Mouse (Mus musculus) midbrain, embryonic 16.5 days (tissue): Measurements from ENCODE around the gene Fam217b. TPM values are rescaled to one million over a fixed set of nuclear protein-coding genes. Genes with fewer than 3 reads are reported as not detected.

ENCODE experiments used
- ATAC-seq: fragments of 200-750 bp; cut with Nextera tagmentation; 2 replicates; pipeline ENCODE4 v1.8.0; 2017; ENCODE audit warnings: moderate TSS enrichment
- H3K27ac ChIP-seq: fragments of 300-500 bp; sonication (generic); 2 replicates; pipeline ENCODE4 v1.5.1; 2014; ENCODE audit warnings: mild to moderate bottlenecking, low read length, mixed read lengths
- H3K27me3 ChIP-seq: fragments of 300-500 bp; sonication (generic); 2 replicates; pipeline ENCODE4 v1.6.1; 2014; ENCODE audit warnings: low read depth, low read length, mixed read lengths; ENCODE audit not compliant: control insufficient read depth, insufficient read depth
- H3K36me3 ChIP-seq: fragments of 300-500 bp; sonication (generic); 2 replicates; pipeline ENCODE4 v1.6.1; 2014; ENCODE audit warnings: mild to moderate bottlenecking, low read length, moderate library complexity, mixed read lengths; ENCODE audit not compliant: control insufficient read depth, insufficient read depth
- H3K4me1 ChIP-seq: fragments of 300-500 bp; sonication (generic); 2 replicates; pipeline ENCODE4 v1.6.1; 2014; ENCODE audit warnings: mild to moderate bottlenecking, low read length, mixed read lengths; ENCODE audit not compliant: control insufficient read depth, insufficient read depth
- H3K4me2 ChIP-seq: fragments of 300-500 bp; sonication (generic); 2 replicates; pipeline ENCODE4 v1.6.1; 2014; ENCODE audit warnings: mild to moderate bottlenecking, low read length, mixed read lengths
- H3K4me3 ChIP-seq: fragments of 300-500 bp; sonication (generic); 2 replicates; pipeline ENCODE4 v1.5.1; 2014; ENCODE audit warnings: low read depth, mild to moderate bottlenecking, low read length, moderate library complexity, mixed read lengths
- H3K9ac ChIP-seq: fragments of 300-500 bp; sonication (generic); 2 replicates; pipeline ENCODE4 v1.6.1; 2014; ENCODE audit warnings: low read depth, low read length, mixed read lengths
- H3K9me3 ChIP-seq: fragments of 300-500 bp; sonication (generic); replicated peaks from 2 replicates; pipeline ENCODE4 v1.6.1; 2014; ENCODE audit warnings: mild to moderate bottlenecking, low read length, mixed read lengths; ENCODE audit not compliant: control insufficient read depth, poor library complexity, severe bottlenecking
- WGBS: fragments of 180-500 bp; shearing (Covaris S2); extraction: QIAGEN DNeasy Blood & Tissue Kit; methylation state at CpG from one replicate; pipeline ENCODE4 v1.1.7; 2014; 5-methylcytosine and 5-hydroxymethylcytosine counted together
- polyA plus RNA-seq: library from polyadenylated mRNA; unstranded; fragments of >200 nt; fragmentation: Nextera tagmentation; extraction: Ambion mirVana; gene quantifications from 2 replicates; pipeline ENCODE4 v1.2.1, GENCODE M21; 2015

The Fam217b gene
- polyA plus RNA-seq, 1 experiment from 2014 or later: 18.3 TPM

- Histone ChIP-seq H3K27me3 (no peaks in the 10 kb centered on the region), H3K4me2 (no peak overlapping the region), H3K36me3 (no peaks in the 10 kb centered on the region), H3K4me1 (no peaks in the 10 kb centered on the region), H3K4me3 (no peak overlapping the region), H3K9me3 (no peaks in the 10 kb centered on the region), H3K27ac (no peak overlapping the region), H3K9ac (no peak overlapping the region)
- no peak for ATAC-seq
- WGBS: 87% methylated on average over 4 of the region's 4 CpGs
Measured at GRCm38 (mm10) chr2:178428676-178429075, 14.4 kb downstream of the Fam217b start.

GRCm38 (mm10) chr2:178429426-178429825, 15.1 kb downstream of the Fam217b start:
- Histone ChIP-seq H3K27ac (no peak overlapping the region), H3K27me3 (no peaks in the 10 kb centered on the region), H3K4me1 (no peaks in the 10 kb centered on the region), H3K9ac (no peak overlapping the region), H3K9me3 (no peaks in the 10 kb centered on the region), H3K4me3 (no peak overlapping the region), H3K4me2 (no peak overlapping the region), H3K36me3 (no peaks in the 10 kb centered on the region)
- ATAC-seq: no peak
- WGBS: 81% methylated on average over 6 of the region's 6 CpGs

GRCm38 (mm10) chr2:178430231-178430630, 15.9 kb downstream of the Fam217b start, which contains the start of gene Cdh26:
Gene Cdh26, plus strand, starts transcription at chr2:178430531.
- no peak for ATAC-seq
- 84% methylated on average over 4 of the region's 4 CpGs for WGBS
- no peaks in the 10 kb centered on the region for H3K27me3 ChIP-seq

GRCm38 (mm10) chr2:178433495-178433894, 19.2 kb downstream of the Fam217b start:
- Histone ChIP-seq H3K27me3 (no peaks in the 10 kb centered on the region), H3K4me2 (no peak overlapping the region), H3K4me1 (0 out of 2 replicates have a peak, but pooled peaks cover 3% of the 10 kb centered on the region), H3K36me3 (no peaks in the 10 kb centered on the region), H3K27ac (no peak overlapping the region), H3K4me3 (no peak overlapping the region), H3K9me3 (no peaks in the 10 kb centered on the region), H3K9ac (no peak overlapping the region)
- no peak for ATAC-seq
- WGBS: 73% methylated on average over 2 of the region's 2 CpGs

More at GRCm38 (mm10) chr2:178430231-178430630, 15.9 kb downstream of the Fam217b start, which contains the start of gene Cdh26:
- no peak within 1 kb of the TSS for H3K9ac ChIP-seq
- H3K27ac ChIP-seq: no peak within 1 kb of the TSS
- H3K4me2 ChIP-seq: no peak within 1 kb of the TSS
- H3K36me3 ChIP-seq: no peaks in the 10 kb centered on the region
- H3K4me1 ChIP-seq: no peaks in the 10 kb centered on the region
- H3K4me3 ChIP-seq: no peak within 1 kb of the TSS
- H3K9me3 ChIP-seq: no peaks in the 10 kb centered on the region

GRCm38 (mm10) chr2:178433903-178434302, 19.6 kb downstream of the Fam217b start:
- Histone ChIP-seq H3K9ac (no peak overlapping the region), H3K9me3 (no peaks in the 10 kb centered on the region), H3K4me2 (no peak overlapping the region), H3K27ac (no peak overlapping the region), H3K36me3 (no peaks in the 10 kb centered on the region), H3K4me3 (no peak overlapping the region), H3K27me3 (no peaks in the 10 kb centered on the region), H3K4me1 (0 out of 2 replicates have a peak, but pooled peaks cover 3% of the 10 kb centered on the region)
- no peak for ATAC-seq
- 90% methylated on average over 2 of the region's 2 CpGs for WGBS

GRCm38 (mm10) chr2:178437311-178437710, 23.0 kb downstream of the Fam217b start:
- H3K9ac ChIP-seq: no peak overlapping the region
- H3K4me2 ChIP-seq: no peak overlapping the region
- 55% methylated on average over 9 of the region's 9 CpGs for WGBS
- no peaks in the 10 kb centered on the region for H3K36me3 ChIP-seq
- H3K27me3 ChIP-seq: no peaks in the 10 kb centered on the region
- H3K27ac ChIP-seq: no peak overlapping the region
- H3K4me1 ChIP-seq: 0 out of 2 replicates have a peak, but pooled peaks cover 3% of the 10 kb centered on the region
- no peak for ATAC-seq
- no peaks in the 10 kb centered on the region for H3K9me3 ChIP-seq
- no peak overlapping the region for H3K4me3 ChIP-seq

GRCm38 (mm10) chr2:178449386-178449785, 35.1 kb downstream of the Fam217b start:
- Histone ChIP-seq H3K27ac (no peak overlapping the region), H3K27me3 (no peaks in the 10 kb centered on the region), H3K4me3 (no peak overlapping the region), H3K36me3 (no peaks in the 10 kb centered on the region), H3K9ac (no peak overlapping the region), H3K4me1 (no peaks in the 10 kb centered on the region), H3K4me2 (no peak overlapping the region), H3K9me3 (no peaks in the 10 kb centered on the region)
- 79% methylated on average over 4 of the region's 4 CpGs for WGBS
- ATAC-seq: no peak

GRCm38 (mm10) chr2:178450236-178450635, 35.9 kb downstream of the Fam217b start:
- no peak for ATAC-seq
- Histone ChIP-seq H3K36me3 (no peaks in the 10 kb centered on the region), H3K4me1 (peaks cover 7% of the 10 kb centered on the region), H3K9ac (no peak overlapping the region), H3K9me3 (no peaks in the 10 kb centered on the region), H3K4me3 (no peak overlapping the region), H3K27me3 (no peaks in the 10 kb centered on the region), H3K27ac (no peak overlapping the region), H3K4me2 (no peak overlapping the region)
- WGBS: 11% methylated on average over 2 of the region's 2 CpGs

GRCm38 (mm10) chr2:178450961-178451360, 36.6 kb downstream of the Fam217b start:
- H3K4me3 ChIP-seq: no peak overlapping the region
- H3K4me2 ChIP-seq: no peak overlapping the region
- no peaks in the 10 kb centered on the region for H3K36me3 ChIP-seq
- no peaks in the 10 kb centered on the region for H3K9me3 ChIP-seq
- no peak for ATAC-seq
- no peak overlapping the region for H3K9ac ChIP-seq
- H3K4me1 ChIP-seq: peaks cover 9% of the 10 kb centered on the region
- WGBS: 62% methylated on average over 10 of the region's 10 CpGs
- no peaks in the 10 kb centered on the region for H3K27me3 ChIP-seq
- no peak overlapping the region for H3K27ac ChIP-seq
